Mouse (Mus musculus) intestine, embryonic 15.5 days (tissue): Measurements from ENCODE around the gene Ddx42. TPM values are rescaled to one million over a fixed set of nuclear protein-coding genes. Genes with fewer than 3 reads are reported as not detected.

Experiments
- ATAC-seq: fragments of 200-750 bp; cut with Nextera tagmentation; 2 replicates; pipeline ENCODE4 v1.8.0; 2017; ENCODE audit warnings: moderate TSS enrichment, moderate library complexity
- H3K27ac ChIP-seq: fragments of 300-500 bp; sonication (generic); 2 replicates; pipeline ENCODE4 v1.5.1; 2015; ENCODE audit warnings: mild to moderate bottlenecking, inconsistent platforms
- H3K27me3 ChIP-seq: fragments of 300-500 bp; sonication (generic); replicated peaks from 2 replicates; pipeline ENCODE4 v1.6.1; 2015; ENCODE audit warnings: inconsistent platforms
- H3K36me3 ChIP-seq: fragments of 300-500 bp; sonication (generic); 2 replicates; pipeline ENCODE4 v1.6.1; 2015; ENCODE audit warnings: inconsistent platforms
- H3K4me1 ChIP-seq: fragments of 300-500 bp; sonication (generic); replicated peaks from 2 replicates; pipeline ENCODE4 v1.6.1; 2015; ENCODE audit warnings: inconsistent platforms
- H3K4me2 ChIP-seq: fragments of 300-500 bp; sonication (generic); replicated peaks from 2 replicates; pipeline ENCODE4 v1.6.1; 2015; ENCODE audit warnings: mild to moderate bottlenecking, inconsistent platforms
- H3K4me3 ChIP-seq: fragments of 300-500 bp; sonication (generic); replicated peaks from 2 replicates; pipeline ENCODE4 v1.5.1; 2015; ENCODE audit warnings: inconsistent platforms
- H3K9ac ChIP-seq: fragments of 300-500 bp; sonication (generic); 2 replicates; pipeline ENCODE4 v1.6.1; 2015; ENCODE audit warnings: inconsistent platforms
- H3K9me3 ChIP-seq: fragments of 300-500 bp; sonication (generic); 2 replicates; pipeline ENCODE4 v1.6.1; 2016; ENCODE audit warnings: inconsistent platforms
- WGBS: fragments of 180-500 bp; shearing (Covaris S2); methylation state at CpG from one replicate; pipeline ENCODE4 v1.1.7; 2015; 5-methylcytosine and 5-hydroxymethylcytosine counted together
- polyA plus RNA-seq: library from polyadenylated mRNA; unstranded; fragments of >200 nt; fragmentation: Nextera tagmentation; extraction: Ambion mirVana; gene quantifications from 2 replicates; pipeline ENCODE4 v1.2.1, GENCODE M21; 2015

Ddx42 gene
- polyA plus RNA-seq, 1 experiment from 2014 or later, result 62.9 TPM

- H3K9me3 ChIP-seq, result no peaks in the 10 kb centered on the region
- peak overlapping the region; percentile 75 for H3K4me2 ChIP-seq
- peak overlapping the region; percentile 70 for H3K27ac ChIP-seq
- H3K4me1 ChIP-seq, result peaks cover 43% of the 10 kb centered on the region
- peak overlapping the region; percentile 100 for H3K4me3 ChIP-seq
- 8% methylated on average over 16 of the region's 16 CpGs for WGBS
- peak overlapping the region; percentile 54 for H3K9ac ChIP-seq
- peak; percentile 8 for ATAC-seq
- H3K27me3 ChIP-seq, result no peaks in the 10 kb centered on the region
- H3K36me3 ChIP-seq, result no peaks in the 10 kb centered on the region
These were observed 56.6 kb downstream of the Ddx42 start for GRCm38 (mm10) chr11:106273311-106273684.

GRCm38 (mm10) chr11:106273811-106274210 is 57.1 kb downstream of the Ddx42 start:
- no peaks in the 10 kb centered on the region for H3K9me3 ChIP-seq
- no peak overlapping the region for H3K27ac ChIP-seq
- no peaks in the 10 kb centered on the region for H3K27me3 ChIP-seq
- peak overlapping the region; percentile 100; the same call in 1 of the 2 replicates for H3K4me3 ChIP-seq
- peaks cover 38% of the 10 kb centered on the region for H3K4me1 ChIP-seq
- H3K36me3 ChIP-seq, result no peaks in the 10 kb centered on the region
- 0 out of 2 replicates have a peak overlapping the region, but pooled peaks have one; percentile 54 for H3K9ac ChIP-seq
- ATAC-seq, result no peak
- H3K4me2 ChIP-seq, result peak overlapping the region; percentile 75
- 88% methylated on average over 6 of the region's 6 CpGs for WGBS

- H3K4me1 ChIP-seq, result peaks cover 32% of the 10 kb centered on the region
- 93% methylated on average over 1 of the region's 1 CpGs for WGBS
- no peaks in the 10 kb centered on the region for H3K27me3 ChIP-seq
- H3K9me3 ChIP-seq, result no peaks in the 10 kb centered on the region
- ATAC-seq, result no peak
- no peak overlapping the region for H3K27ac ChIP-seq
- no peak overlapping the region for H3K9ac ChIP-seq
- H3K4me3 ChIP-seq, result no peak overlapping the region
- no peaks in the 10 kb centered on the region for H3K36me3 ChIP-seq
- H3K4me2 ChIP-seq, result no peak overlapping the region
These were observed 57.6 kb downstream of the Ddx42 start for GRCm38 (mm10) chr11:106274374-106274773.

- 45% methylated on average over 7 of the region's 7 CpGs for WGBS
- Histone ChIP-seq H3K27me3 (no peaks in the 10 kb centered on the region), H3K4me2 (no peak overlapping the region), H3K27ac (0 out of 2 replicates have a peak overlapping the region, but pooled peaks have one; percentile 20), H3K36me3 (no peaks in the 10 kb centered on the region), H3K9ac (no peak overlapping the region), H3K4me3 (no peak overlapping the region), H3K9me3 (no peaks in the 10 kb centered on the region), H3K4me1 (peaks cover 29% of the 10 kb centered on the region)
- ATAC-seq, result no peak
These were observed 58.3 kb downstream of the Ddx42 start for GRCm38 (mm10) chr11:106274971-106275411.

- 6% methylated on average over 25 of the region's 25 CpGs for WGBS
- ATAC-seq, result peak; percentile 36
- peaks cover 17% of the 10 kb centered on the region for H3K4me1 ChIP-seq
- peak within 1 kb of the TSS; percentile 16; the same call in 1 of the 2 replicates for H3K4me3 ChIP-seq
- H3K27ac ChIP-seq, result no peak within 1 kb of the TSS; the same call in 1 of the 2 replicates
- H3K27me3 ChIP-seq, result no peaks in the 10 kb centered on the region
- H3K9me3 ChIP-seq, result no peaks in the 10 kb centered on the region
- no peak within 1 kb of the TSS; the same call in 1 of the 2 replicates for H3K9ac ChIP-seq
- H3K4me2 ChIP-seq, result peak within 1 kb of the TSS; percentile 57
- no peaks in the 10 kb centered on the region for H3K36me3 ChIP-seq
These were observed 59.7 kb downstream of the Ddx42 start, which contains the start of gene Tcam1 for GRCm38 (mm10) chr11:106276454-106276853. TSS of gene Tcam1 (plus strand) at chr11:106276672.

- 81% methylated on average over 6 of the region's 6 CpGs for WGBS
- H3K4me1 ChIP-seq, result no peaks in the 10 kb centered on the region
These were observed 65.7 kb downstream of the Ddx42 start for GRCm38 (mm10) chr11:106282452-106282851.

GRCm38 (mm10) chr11:106283371-106283770 is 66.6 kb downstream of the Ddx42 start:
- no peaks in the 10 kb centered on the region for H3K36me3 ChIP-seq
- no peak overlapping the region for H3K4me2 ChIP-seq
- H3K9ac ChIP-seq, result no peak overlapping the region
- H3K4me1 ChIP-seq, result no peaks in the 10 kb centered on the region
- H3K27ac ChIP-seq, result no peak overlapping the region
- H3K4me3 ChIP-seq, result no peak overlapping the region
- no peaks in the 10 kb centered on the region for H3K9me3 ChIP-seq
- no peaks in the 10 kb centered on the region for H3K27me3 ChIP-seq
- ATAC-seq, result no peak
- 81% methylated on average over 4 of the region's 4 CpGs for WGBS

More at GRCm38 (mm10) chr11:106282452-106282851, 65.7 kb downstream of the Ddx42 start:
- H3K9me3 ChIP-seq, result no peaks in the 10 kb centered on the region
- H3K9ac ChIP-seq, result no peak overlapping the region
- no peaks in the 10 kb centered on the region for H3K36me3 ChIP-seq
- H3K27me3 ChIP-seq, result no peaks in the 10 kb centered on the region
- no peak overlapping the region for H3K27ac ChIP-seq
- H3K4me3 ChIP-seq, result no peak overlapping the region
- ATAC-seq, result no peak
- H3K4me2 ChIP-seq, result no peak overlapping the region

- Histone ChIP-seq H3K27ac (no peak overlapping the region), H3K4me1 (no peaks in the 10 kb centered on the region), H3K4me3 (no peak overlapping the region), H3K36me3 (no peaks in the 10 kb centered on the region), H3K9ac (no peak overlapping the region), H3K27me3 (no peaks in the 10 kb centered on the region), H3K4me2 (no peak overlapping the region), H3K9me3 (no peaks in the 10 kb centered on the region)
- 63% methylated on average over 8 of the region's 8 CpGs for WGBS
- no peak for ATAC-seq
These were observed 67.4 kb downstream of the Ddx42 start for GRCm38 (mm10) chr11:106284126-106284525.

- no peak overlapping the region for H3K4me3 ChIP-seq
- no peaks in the 10 kb centered on the region for H3K4me1 ChIP-seq
- no peak for ATAC-seq
- WGBS, result 85% methylated on average over 7 of the region's 7 CpGs
- no peaks in the 10 kb centered on the region for H3K27me3 ChIP-seq
- no peaks in the 10 kb centered on the region for H3K9me3 ChIP-seq
- no peak overlapping the region for H3K4me2 ChIP-seq
- no peak overlapping the region for H3K9ac ChIP-seq
- no peaks in the 10 kb centered on the region for H3K36me3 ChIP-seq
- H3K27ac ChIP-seq, result no peak overlapping the region
These were observed 69.5 kb downstream of the Ddx42 start for GRCm38 (mm10) chr11:106286206-106286605.

- no peak for ATAC-seq
These were observed 70.3 kb downstream of the Ddx42 start for GRCm38 (mm10) chr11:106286987-106287386.

GRCm38 (mm10) chr11:106289369-106289768 is 72.6 kb downstream of the Ddx42 start:
- H3K4me3 ChIP-seq, result no peak overlapping the region
- H3K4me1 ChIP-seq, result no peaks in the 10 kb centered on the region
- H3K36me3 ChIP-seq, result no peaks in the 10 kb centered on the region
- H3K27ac ChIP-seq, result no peak overlapping the region
- H3K27me3 ChIP-seq, result no peaks in the 10 kb centered on the region
- no peak for ATAC-seq
- 48% methylated on average over 8 of the region's 8 CpGs for WGBS
- H3K9ac ChIP-seq, result no peak overlapping the region
- no peaks in the 10 kb centered on the region for H3K9me3 ChIP-seq
- H3K4me2 ChIP-seq, result no peak overlapping the region

More at GRCm38 (mm10) chr11:106286987-106287386, 70.3 kb downstream of the Ddx42 start:
- H3K27me3 ChIP-seq, result no peaks in the 10 kb centered on the region
- H3K4me3 ChIP-seq, result no peak overlapping the region
- H3K36me3 ChIP-seq, result no peaks in the 10 kb centered on the region
- WGBS, result 61% methylated on average over 11 of the region's 11 CpGs
- no peak overlapping the region for H3K27ac ChIP-seq
- no peak overlapping the region for H3K4me2 ChIP-seq
- no peaks in the 10 kb centered on the region for H3K9me3 ChIP-seq
- H3K9ac ChIP-seq, result no peak overlapping the region
- H3K4me1 ChIP-seq, result no peaks in the 10 kb centered on the region

- no peaks in the 10 kb centered on the region for H3K4me1 ChIP-seq
- ATAC-seq, result no peak
- H3K9me3 ChIP-seq, result no peaks in the 10 kb centered on the region
- H3K4me2 ChIP-seq, result no peak overlapping the region
- no peak overlapping the region for H3K9ac ChIP-seq
- H3K36me3 ChIP-seq, result no peaks in the 10 kb centered on the region
- no peak overlapping the region for H3K4me3 ChIP-seq
- H3K27ac ChIP-seq, result no peak overlapping the region
- H3K27me3 ChIP-seq, result no peaks in the 10 kb centered on the region
- 89% methylated on average over 5 of the region's 5 CpGs for WGBS
These were observed 73.7 kb downstream of the Ddx42 start for GRCm38 (mm10) chr11:106290376-106290775.

- 84% methylated on average over 2 of the region's 2 CpGs for WGBS
- no peak overlapping the region for H3K4me2 ChIP-seq
- H3K9ac ChIP-seq, result no peak overlapping the region
- no peaks in the 10 kb centered on the region for H3K9me3 ChIP-seq
- no peak overlapping the region for H3K27ac ChIP-seq
- no peaks in the 10 kb centered on the region for H3K4me1 ChIP-seq
- H3K4me3 ChIP-seq, result no peak overlapping the region
- no peak for ATAC-seq
- no peaks in the 10 kb centered on the region for H3K27me3 ChIP-seq
- H3K36me3 ChIP-seq, result no peaks in the 10 kb centered on the region
These were observed 75.1 kb downstream of the Ddx42 start for GRCm38 (mm10) chr11:106291861-106292260.
